Mouse (Mus musculus): ENCODE data around the gene Slc18a3.

Gene Slc18a3

DNA sequence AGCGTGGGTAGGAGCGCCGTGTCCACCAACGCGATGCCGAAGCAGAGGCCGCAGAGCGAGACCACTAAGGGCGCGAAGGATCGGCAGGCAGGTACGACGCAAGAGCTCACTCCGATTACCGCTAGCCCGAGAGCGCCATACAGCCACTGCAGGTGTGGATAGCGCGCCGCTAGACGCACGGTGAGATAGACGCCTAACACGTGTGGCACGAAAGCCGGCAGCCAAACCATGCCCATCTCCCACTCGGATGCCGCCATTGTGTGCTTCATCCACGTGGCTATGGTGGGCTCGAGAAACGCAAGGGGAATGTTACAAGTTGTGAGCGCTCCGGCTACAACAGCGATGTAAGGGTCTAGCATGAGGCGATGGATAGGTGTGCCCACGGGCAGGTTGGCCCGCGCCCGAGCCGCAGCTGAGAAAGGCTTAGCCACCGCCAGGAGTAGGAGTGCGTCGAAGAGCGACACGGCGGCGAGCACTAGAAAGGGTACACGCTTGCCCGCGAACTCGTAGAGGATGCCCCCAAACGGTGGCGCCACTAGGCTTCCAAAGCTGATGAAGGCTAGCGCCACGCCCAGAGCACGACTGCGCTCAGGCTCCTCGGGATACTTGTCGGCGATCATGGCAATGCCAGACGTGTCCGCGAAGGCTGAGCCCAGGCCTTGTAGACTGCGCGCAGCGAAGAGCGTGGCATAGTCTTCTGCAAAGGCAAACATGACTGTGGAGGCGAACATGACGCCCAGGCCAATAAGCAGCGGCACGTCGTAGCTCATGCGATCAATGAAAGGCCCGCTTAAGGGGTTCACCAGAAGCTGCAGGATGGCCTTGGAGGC, 1.2 kb downstream of the Slc18a3 start:
- DNase-seq (ENCODE audit: low read depth, low spot score) = no peak

DNA sequence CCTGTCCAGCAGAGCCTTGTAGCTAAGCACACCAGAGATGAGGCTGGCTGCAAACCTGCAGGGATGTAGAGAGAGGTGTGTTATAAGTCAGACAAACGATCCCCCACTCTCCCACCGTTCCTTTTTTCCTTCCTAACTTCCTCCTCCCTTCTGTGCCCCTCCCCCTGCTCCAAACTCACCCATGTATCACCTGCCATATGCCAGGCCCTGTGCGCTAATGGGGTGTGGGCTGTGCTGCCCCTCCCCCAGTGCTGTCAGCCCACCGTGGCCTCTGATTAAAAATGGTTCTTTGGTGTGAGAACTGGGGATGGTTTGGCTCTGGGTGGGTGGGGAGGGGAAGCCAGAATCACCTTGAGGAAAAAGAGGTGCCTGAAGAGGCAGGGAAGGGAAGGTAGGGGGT, 12.1 kb downstream of the Slc18a3 start:
- no peak for DNase-seq (ENCODE audit: low read depth, low spot score)

DNA sequence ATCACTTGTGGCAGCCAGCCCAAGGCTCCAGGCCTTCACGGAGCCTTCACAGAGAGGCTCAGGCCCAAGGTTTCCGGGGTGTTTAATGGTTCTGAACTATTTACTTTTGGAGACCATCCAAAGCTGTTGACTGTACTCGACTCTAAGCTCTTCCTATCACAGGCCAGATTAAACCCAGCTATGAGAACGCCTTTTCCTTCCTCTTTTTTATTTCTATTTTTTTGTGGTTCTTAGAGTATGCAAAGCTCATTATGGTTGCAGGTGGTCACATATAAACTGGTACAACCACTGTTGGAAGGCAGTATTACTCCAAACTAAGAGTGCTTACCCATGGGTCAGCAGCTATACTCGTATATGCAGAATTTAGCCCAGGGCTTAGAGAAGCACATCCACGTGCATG, 17.7 kb downstream of the Slc18a3 start:
- DNase-seq (ENCODE audit: low read depth, low spot score) = no peak

DNA sequence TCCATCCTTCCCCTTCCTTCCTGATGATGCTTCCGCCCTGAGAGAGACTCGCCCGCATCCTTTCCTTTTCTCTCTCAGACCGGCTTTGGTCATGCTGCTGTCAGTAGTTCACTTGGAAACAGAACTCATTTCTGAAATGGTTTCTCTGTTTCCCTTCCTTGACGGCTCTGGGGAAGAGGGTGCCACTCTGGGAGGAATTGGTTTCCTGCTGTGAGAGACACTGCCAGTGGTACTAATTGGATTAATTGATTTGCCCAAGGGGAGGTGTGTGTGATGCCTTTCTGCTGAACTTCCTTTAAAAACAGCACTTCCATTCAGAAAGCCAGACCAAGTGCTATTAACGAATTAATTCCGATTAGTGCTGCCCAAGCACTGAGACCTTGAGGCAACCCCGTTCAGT, 21.2 kb downstream of the Slc18a3 start:
- DNase-seq (ENCODE audit: low read depth, low spot score) = no peak

DNA sequence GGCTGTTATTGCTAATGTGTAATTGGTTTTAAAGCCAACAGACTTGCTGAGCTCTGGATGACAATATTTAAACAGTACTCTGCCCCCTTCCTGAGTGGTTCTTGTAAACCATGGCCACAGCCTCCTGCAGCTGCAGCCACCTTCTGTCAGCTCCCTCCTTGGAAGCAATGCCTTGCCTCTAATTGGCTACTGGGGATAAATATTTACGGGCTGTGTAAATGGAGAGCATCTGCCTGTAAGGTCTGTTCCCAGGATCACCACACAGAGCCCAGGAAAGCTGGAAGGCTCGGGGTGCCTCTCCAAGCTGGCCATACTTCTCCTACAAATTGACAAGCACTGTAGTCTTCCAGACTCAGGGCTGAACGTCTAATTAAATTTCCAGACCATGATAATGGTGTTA, 24.9 kb downstream of the Slc18a3 start:
- peak; percentile 28 for DNase-seq (ENCODE audit: low read depth, low spot score)

DNA sequence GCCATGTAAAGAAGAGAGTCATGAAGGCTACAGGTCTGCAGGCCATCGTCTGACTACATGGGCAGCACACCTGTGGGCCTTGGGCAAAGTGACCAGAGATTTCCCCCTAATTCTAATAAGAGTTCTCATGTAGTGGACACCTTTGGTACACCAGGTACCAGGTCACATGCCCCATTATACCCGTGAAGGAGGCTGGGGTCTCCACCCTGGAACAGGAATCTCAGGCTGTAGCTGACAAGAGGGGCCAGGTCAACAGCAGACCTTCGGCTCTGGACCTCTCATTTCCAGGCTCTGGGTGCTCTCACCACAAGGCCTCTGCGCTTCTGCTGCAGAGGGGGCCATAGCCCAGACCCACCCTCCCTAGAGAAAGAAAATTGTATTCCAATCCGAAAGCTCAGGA, 25.3 kb downstream of the Slc18a3 start:
- DNase-seq (ENCODE audit: low read depth, low spot score) = no peak

DNA sequence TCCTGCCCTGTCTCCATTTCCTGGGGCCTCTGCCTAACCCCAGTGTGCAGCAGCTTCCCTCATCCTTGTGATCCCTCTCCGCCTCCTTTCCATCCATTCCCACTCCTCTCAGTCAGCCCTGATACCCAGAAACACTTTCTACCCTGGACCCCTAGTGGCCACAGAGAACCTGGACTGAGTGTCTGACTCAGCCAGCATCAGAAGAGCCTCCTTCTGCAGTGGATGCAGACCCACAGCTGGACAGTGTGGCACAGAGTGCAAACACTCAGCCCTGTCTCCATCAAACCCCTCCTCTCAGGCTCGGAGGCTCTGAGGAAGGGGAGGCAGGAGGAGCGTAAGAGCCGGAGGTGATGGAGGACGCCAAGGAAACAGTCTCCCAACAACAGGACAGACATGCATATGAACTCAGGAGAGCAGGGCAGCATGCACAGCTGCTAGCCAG, 27.3 kb downstream of the Slc18a3 start:
- no peak for DNase-seq (ENCODE audit: low read depth, low spot score)

DNA sequence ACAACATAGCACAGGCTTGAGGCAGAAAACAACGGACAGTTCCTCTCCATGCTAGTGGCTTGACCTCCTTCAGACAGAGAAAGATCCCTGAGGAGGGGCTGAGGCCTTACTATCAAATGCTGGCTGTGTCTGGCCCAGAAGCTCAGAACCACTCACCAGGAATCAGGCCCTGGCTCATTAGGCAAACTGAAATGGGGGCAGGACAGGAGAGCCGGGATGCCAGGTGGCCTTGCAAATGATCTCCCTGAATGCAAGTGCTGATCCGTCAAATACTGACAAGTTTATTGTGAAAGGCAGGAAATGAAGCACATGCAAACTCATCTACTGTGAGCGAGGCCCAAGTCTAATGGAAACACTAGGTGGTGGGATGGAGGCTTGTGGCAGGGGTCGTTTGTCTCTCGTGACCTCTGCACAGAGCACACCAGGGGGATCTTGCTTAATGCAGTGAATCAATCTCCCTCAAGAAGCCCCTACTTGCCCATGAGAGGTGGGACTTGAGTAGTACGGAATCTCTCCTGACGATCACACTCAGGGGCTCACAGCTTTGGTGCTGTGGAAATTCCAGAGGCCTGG, 35.5 kb downstream of the Slc18a3 start:
- DNase-seq (ENCODE audit: low read depth, low spot score) = no peak

DNA sequence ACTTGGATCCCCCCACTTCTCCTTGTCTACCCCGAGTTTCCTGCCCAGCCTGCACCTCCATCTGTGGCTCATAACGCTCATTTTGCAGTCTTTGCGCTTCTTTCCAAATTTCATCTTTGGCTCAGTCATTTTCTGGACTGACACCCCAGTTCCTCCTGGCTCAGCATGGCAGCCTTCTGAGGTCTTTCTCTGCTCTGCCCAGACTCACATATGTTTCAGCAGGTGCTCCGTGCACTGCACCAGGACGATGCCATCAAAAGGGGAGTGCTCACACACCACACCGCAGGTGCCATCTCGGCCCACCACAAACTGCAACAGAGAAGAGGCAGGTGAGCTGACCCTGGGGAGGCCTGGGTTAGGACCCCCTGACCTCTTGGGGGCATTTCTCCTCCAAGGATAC, 40.7 kb downstream of the Slc18a3 start:
- DNase-seq (ENCODE audit: low read depth, low spot score) = peak; percentile 39

DNA sequence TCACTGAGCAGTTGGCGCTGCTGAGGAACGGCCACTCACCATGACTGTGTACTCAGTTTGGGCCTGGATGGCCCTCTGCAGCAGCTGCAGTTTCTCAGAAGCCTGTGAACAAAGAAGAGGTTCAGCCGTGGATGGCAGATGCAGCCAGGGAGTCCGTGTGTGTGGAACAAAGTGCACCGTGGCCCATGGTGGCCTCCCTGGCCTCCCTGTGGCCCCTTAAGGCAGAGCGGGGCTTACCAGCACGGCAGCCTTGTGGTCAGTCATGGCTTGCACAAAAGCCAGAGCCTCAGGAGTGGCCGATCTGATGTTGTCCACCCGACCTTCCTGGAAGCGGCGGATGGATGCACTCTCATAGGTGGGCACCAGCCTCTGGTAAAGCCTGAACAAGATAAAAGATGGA, 45.9 kb downstream of the Slc18a3 start:
- no peak for DNase-seq (ENCODE audit: low read depth, low spot score)
